Mouse (Mus musculus) adrenal gland, postnatal 14 days (tissue): ENCODE data around the gene Csrp3. TPM values are rescaled to one million over a fixed set of nuclear protein-coding genes. Genes with fewer than 3 reads are reported as not detected.

Experiments
- DNase-seq: peaks from one replicate; pipeline ENCODE4 v3.0.0; 2021; ENCODE audit warnings: mixed read lengths
- long read RNA-seq, 2 experiments: library from polyadenylated mRNA; stranded (forward); transcript quantifications; one replicate each; pipeline ENCODE4 v2.0.0; 2021
- total RNA-seq: library from RNA; stranded (reverse); gene quantifications from 2 replicates; pipeline ENCODE4 v1.2.3, GENCODE M21; 2021

Gene Csrp3
- total RNA-seq: 0.44 TPM in 1 of 2 replicates, not detected in the other
- long read RNA-seq, experiment 1: 0 reads
- long read RNA-seq, experiment 2: 0 reads

DNA sequence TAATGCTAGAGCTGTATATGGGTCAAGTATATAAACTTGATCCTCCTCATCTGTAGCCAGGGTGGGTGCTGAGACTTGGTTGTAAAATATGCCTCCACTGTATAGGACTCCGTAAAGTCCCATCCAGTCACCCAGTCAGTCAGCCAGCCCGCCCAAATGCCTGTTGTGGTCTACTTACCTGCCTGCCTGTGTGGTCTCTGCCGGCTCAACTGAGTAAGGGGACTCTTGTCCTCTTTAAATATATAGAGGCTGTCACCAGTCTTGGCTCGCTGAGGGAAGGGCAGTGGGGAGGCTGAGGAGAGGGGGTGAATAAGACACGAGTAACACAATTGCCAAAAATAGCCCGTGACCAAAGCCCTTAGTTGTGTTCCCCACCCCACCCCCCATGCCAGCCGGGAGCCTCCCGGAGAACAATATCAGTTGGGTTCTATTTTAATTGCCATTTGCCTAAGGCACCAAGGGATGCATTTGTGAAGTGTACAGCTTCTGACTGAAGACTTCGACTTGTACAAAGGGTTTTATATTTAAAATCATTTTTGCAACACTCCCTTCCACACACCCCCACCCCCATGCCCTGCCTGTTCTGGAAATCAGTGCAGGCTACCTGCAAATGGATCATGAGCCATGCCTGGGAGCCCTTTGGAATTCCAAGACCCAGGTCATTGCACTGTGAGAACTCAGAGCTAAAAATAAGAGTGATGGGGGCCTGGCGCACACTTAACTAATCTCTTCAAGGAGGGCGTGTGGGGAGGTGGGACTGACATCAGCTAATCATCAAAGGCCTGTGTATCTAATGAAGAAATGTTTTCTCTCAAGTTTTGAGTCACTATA lies at the start of gene Csrp3:
Csrp3 (minus strand) TSS at position 214 of the 831 bp plus-strand sequence.
- DNase-seq: no peak

DNA sequence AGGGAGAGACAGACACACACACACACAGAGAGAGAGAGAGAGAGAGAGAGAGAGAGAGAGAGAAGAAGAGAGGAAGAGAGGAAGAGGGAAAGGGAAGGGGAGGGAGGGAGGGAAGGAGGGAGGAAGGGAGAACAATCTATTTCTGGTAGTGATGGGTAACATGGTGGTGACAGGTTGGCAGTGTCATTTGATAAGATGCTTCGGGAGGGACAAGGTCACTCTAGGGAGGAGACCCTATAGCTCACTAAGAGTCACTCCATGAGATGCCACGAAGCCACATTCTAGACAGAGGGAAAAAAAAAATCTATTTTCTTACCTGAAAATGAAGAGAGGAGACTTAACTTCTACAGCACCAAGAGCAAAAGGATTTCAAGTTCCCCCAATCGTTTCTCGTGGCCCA lies 48.2 kb upstream of the Csrp3 start:
- DNase-seq: no peak

DNA sequence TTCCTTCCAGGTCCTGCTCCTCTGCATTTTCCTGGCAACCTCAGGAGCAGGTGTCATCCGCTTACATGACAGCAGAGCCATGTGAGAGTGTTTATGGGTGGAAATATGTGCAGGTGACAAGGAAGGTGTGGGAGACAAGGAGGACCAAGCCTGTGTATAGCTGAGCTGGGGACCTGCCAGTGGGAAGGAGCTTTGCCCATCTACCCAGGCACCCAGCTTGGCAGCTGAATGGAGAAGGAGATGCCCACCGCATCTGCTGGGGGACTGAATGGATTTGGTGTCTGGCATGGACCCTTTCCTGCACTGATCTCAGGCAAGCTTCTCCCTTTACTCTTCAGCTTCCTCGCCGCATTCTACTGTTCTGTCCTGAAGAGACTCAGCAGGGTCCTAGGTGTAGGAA lies 47.6 kb upstream of the Csrp3 start:
- no peak for DNase-seq

DNA sequence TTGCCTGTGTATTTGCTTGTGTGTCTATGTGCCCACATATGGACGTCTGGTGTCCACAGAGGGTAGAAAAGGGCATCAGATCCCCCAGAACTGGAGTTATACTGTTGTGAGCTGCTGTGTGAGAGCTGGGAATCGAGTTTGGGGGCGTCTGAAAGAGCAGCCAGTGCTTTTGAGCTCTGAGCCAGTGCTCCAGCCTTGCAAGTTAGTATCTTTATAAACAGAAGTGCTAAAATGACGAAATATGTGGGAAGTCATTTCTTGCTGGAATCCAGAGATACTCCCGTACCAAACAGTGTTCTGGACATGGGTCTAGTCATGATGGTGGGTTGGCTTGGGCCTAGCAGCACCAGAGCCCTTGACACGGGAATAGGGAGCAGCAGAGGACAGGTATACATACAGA lies 46.9 kb upstream of the Csrp3 start:
- no peak for DNase-seq

DNA sequence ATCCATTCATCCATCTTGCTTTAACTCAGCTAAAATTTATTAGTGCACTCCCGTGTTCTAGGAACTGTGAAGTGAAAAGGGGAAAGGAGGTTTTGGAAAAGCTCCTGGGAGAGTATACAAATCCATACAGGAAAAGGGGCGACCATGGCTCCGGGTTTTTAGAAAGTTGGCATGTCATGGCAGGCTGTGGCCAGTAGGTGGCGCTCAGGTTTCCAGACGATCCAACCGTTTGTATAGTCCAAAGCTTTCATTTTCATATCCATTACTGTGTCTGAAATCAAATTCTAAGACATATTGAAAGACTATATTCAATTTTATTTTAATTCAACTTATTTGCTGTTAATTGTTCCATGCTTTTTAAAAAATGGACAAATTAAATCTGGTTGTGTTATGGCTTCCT lies 46.3 kb upstream of the Csrp3 start:
- DNase-seq: peak; percentile 74

DNA sequence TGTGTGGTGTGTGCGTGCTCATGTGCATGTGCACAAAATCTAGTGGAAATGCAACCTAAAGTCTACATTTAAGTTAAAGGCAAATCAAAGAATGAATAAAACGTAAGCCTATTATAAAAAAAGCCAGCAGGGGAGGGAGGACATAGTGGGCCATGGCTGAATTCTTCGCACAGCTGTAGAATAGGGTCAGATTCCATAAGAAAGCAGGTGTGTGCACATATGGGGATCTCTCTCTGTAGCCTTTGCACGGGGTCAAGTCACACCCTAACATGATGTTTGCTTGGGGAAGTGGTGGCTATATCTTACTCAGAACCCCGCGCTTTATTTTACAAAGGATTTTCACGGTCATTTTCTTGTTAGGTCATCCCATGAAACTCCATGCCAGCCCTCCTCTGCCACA lies 45.3 kb upstream of the Csrp3 start:
- DNase-seq: no peak

DNA sequence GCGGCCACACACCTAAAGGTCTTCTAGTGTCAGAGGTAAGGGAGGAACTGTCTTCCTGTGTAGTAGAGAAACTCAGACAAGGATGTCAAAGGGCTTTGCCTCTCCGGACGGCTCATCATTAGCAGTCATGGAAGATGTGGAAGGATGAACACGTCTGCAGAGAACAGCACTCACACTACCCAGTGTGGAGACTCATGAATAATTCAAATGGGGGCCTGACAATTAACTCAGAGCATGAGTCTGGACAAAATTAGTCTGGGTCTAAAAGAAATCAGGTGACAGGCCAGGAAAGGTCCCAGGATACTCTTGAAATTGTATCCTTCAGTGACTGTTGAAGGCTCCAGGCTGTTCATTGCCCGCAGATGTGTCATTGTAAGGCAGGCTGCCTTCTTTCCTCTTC lies 43.2 kb upstream of the Csrp3 start:
- DNase-seq: no peak

DNA sequence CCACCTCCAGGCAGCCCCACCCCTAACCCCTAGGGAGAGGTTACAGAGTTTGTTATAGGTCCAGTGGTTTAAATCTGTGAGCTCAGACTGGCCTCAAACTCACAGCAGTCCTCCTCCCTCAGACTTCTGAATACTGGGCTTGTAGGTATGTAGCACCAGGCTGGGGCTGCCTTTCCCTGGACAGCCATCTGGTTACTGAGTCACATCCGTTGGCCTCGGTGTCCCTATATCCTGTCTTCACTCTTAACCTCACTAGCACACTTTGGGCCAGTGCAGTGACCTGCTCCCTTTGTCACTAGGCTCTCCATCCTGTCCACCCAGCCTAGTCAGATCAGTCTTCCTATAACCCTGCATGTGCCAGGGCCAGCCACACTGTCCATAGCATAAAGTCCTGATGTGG lies 40.9 kb upstream of the Csrp3 start:
- no peak for DNase-seq

DNA sequence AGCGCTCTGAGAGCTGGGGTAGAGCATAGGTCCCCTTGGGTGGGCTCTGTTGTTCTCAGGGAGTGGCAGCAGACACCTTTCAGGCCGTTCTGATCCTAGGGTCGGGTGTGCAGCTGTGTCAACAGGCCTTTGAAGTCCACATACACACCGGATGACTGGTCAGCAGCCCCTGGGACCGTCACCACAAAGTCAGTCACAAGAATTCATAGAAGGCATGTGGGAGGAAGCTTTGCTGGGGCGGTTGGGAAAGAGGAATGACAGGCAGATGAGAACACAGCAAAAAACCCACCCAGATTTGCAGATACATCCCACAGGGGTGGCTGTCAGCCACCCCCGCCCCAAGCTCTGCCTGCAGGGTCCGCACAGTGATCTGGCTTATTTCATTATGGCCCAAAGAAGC lies 40.1 kb upstream of the Csrp3 start:
- no peak for DNase-seq

DNA sequence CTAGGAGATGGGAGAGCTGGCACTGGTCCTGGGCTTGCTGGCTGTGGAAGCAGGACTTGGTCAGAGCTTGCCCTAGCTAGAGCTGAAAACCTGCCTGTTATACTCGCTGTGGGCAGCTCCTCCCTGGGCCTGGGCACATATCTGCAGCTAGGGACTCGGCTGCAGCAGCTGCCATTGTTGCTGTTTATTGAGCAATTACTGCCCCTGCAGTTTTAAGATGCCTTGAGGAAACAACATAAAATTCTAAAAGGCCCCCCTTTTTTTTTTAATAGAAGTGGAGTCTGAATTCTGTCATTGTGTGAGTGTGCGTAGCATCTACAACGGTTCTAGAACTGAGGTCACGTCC lies 36.4 kb upstream of the Csrp3 start:
- no peak for DNase-seq

DNA sequence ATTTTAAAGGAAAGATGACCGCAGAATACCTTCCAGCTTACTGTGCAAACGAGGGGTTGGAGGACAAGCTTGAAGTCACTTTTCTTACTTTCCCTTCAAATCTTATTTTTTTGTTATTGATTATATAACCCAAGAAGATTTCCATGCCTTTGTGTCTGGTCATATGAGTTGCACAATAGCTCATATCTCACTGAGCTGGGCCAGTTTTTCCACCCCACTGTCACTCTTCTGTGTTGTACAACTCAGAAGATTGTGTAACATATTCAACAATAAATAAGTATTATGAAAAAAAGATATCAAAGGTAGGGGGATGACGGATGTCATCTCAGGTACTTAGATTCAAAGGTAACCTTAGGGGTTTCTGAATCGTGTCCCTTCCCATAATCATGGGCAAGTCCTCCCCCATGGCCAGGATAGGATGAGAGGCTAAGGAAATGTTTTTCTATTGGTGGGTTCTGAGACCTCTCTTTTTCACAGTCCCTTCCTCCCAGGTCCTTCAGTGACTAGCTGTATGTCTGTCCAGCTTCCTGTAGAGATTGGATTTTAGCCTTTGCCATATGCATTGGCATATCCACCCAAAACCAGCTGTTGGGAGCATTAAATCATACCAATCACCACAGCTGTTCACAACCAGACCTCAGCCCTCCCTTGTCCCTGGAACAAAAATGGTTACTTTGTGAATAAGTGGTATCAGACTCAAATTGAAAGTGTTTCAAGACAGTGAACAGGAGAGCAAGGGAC lies 35.9 kb upstream of the Csrp3 start:
- no peak for DNase-seq

DNA sequence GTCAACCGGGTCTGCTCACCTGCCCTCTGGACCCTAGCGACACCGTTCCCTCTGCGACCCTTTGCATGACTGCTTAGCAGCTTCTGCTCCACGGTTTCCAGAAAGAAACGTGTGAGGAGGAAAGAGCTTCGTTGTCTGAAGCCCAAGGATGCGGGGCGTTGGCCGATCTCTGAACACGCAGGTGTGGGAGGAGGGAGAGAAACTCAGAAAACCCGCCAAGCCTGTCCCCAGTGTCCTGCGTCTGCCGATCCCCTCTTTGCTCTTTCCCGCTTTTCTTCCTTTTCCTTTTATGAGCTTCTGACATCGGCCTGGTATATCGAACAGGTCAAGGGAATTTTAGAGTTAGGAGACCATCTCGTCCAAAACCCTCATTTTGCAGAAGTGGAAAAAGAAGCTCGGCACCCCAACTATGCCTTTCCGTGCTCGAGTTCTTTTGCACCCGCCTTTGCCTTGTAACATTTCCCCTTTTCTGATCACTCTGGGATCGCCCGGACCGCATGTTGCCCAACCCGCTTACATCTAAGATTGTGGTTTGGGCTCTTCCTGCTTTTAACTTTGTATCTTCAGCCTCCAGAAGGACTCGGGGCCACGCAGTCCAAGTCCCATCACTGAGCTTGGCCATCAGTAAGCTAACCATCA lies 34.3 kb upstream of the Csrp3 start:
- no peak for DNase-seq

DNA sequence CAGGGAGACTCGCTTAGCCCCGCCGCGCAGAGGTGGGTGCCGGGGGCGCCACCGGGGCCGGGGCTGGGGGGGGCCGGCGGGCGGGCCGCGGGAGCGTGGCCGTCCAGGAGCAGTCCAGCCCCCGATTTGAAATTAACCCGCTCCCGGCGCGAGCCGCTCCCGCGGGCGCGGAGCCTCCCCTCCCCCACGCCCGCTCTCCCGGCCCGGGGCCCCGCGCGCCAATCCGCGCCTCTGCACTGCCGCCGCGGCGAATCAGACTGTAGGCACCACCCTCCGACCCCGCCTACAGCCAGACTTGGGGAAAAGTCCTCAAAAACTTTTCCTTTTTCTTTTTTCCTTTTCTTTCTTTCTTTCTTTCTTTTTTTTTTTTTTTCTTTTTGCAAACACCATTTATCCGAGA lies 33.7 kb upstream of the Csrp3 start, which contains the start of gene E2f8:
E2f8 (minus strand) TSS at position 111 of the 400 bp plus-strand sequence.
- peak; percentile 91 for DNase-seq

DNA sequence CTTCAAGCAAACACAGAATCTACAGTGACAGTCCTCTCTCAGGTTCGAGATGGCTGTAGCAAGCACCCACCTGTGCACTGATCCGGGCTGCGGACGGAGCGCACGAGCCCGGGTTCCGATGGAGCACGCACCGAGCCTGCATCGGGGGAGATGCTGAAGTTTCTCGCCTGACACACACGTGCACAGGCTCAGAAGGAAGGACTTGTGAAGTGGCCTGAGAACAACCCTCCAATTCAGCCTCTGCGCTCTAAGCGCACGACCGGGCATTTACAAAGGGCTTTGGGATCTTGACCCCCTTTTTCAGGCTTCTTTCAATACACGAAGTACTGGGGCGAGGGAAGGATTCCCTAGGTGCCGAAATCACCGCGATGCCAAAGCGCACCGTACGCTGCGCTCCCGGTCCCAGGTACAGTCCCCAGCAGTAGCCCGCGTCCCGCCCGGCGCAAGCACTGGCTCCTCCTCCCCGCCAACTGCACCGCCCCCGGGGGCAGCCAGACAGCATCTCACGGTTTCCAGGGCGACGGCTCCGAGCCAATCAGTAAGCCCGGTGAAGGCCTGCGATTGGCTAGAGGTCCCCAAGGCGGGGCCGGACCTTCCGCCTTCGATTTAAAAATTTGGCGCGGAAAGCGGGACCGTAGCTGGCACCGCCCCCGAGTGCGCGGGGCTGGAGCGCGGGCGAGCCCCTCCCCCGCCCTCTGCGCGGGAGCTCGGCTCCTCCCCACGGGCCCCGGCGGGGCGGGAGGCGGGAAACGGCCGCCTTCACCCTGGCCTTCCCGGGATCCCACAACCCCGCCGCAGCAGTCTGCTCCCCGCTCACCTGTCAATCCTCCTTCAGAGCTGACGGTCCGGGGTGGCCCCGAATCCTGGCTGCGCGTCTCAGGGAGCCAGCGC lies 33.0 kb upstream of the Csrp3 start:
- DNase-seq: peak; percentile 99

DNA sequence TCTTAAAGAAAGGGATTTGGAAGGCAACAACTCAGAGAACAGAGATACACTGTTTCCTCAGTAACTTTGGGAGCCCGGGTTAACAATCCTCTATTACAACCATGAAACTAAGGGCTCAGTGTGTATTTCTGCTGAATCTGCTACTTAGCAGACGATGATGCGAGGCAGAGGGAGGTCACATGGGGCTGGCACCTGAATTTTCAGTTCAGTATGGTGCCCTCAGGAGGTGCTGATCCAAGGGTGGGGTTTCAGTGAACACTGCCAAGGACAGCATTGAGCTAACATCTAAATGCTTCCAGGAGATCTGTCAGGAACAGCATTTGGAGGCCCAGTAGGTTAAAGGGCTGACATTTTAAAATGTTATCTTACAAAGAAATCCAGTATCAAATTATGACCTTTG lies 31.7 kb upstream of the Csrp3 start:
- DNase-seq: no peak

DNA sequence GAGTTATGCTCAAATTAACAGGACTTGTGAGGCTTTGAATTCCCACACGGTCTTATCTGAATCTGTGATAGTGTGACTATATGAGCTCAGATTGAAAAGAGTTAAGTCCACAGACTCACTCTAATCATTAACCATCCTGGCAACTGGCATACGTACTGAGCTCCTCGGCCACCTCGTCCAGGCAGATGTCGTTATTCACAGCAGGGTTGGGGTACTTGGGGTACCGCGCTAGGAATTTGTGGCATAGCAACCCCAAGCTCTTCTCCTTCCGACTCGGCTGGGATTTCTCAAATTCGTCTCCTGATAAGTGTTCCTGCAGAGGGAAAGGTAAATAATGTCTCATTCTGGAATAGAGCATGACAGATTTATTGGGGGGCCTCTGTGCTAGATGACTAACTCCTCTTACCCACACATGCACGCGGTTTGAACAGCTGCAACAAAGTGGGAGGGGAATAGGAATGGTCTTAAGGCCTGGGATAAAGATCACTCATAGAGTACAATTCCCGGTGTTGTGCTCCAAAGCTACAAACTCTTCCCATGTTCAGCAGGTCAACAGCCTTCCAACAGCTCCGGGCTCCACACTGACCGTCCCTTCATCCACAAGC lies 30.1 kb upstream of the Csrp3 start:
- DNase-seq: no peak

DNA sequence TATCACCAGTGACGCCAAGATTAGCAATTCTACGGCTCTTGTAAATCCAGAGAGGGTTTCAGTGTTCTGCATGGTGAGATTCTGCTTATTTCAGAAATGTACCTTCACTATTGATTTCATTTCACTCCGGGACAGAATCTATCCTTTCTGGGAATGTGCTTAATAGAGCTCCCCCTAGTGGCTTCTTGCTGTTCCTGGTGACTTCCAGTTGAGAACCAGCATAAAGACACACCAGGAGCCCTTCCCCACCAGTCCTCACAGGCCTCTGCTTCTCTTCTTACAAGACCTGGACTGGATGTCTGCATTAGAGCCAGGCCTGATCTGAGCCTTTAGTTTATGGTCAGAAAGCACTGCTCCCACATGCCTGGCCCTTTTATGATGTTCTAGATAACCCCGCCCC lies 28.7 kb upstream of the Csrp3 start:
- DNase-seq: peak; percentile 57

DNA sequence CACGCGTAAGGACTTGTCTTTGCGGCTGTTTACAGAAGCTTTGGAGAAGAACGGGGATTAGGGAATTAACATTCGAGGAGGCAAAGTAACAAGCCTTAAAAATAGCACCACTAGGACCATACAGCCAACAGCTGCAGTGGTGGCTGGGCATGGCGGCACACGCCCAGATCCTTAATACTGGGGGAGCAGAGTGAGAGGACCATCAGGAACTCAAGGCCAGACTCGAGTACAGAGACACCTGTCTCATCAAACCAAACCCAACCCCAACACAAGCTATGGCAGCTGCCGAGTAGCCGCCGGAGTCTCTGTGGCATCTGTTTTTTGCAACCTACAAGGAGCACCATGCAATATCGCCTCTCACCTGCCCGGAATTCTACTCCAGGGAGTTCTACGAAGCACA lies 27.3 kb upstream of the Csrp3 start:
- no peak for DNase-seq

DNA sequence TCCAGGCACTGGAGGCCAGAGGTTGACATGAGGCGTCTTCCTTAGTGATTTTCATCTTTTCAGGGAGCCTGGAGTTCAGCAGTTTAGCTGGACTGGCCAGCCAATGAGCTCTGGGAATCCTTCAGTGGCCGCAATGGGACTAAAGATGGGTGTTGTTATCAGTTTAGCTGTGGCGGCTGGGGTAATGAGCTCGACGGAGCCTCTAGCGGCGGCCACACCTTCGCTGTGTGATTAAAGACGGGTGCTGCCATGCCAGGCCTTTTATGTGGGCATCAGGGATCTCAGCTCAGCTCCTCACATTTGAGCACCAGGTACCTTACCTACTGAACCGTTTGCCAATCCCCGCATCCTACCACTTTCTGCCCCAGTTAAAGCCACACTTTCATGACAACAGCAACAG lies 23.5 kb upstream of the Csrp3 start:
- no peak for DNase-seq

DNA sequence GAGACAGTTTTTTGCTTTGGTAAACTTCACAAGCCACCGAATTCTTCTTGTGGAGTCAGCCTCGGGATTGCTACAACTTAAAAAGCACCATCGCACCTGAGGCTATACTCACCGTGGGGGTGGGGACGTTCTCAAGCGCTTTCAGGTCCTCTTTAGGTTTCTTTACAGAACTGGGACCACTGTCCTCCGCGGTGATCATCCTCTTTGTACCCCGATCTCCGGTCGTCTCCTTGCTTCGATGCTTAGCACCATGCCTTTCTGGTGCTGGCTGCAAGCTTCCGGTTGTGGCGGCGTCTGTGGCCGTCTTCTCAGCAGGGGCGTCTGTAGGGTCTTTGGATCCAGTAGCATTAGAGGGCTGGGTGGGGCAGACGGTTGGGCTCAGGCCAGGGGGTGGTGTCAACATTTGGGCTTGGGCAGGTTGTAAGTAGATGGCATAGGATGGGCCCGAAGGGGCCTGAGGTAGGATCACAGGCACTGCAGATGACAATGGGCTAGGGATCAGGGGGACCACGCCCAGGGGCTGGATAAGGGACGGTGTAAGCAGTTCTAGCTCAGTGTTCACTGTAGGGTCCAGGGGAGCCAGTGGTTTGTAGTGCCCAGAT lies 22.8 kb upstream of the Csrp3 start:
- no peak for DNase-seq

DNA sequence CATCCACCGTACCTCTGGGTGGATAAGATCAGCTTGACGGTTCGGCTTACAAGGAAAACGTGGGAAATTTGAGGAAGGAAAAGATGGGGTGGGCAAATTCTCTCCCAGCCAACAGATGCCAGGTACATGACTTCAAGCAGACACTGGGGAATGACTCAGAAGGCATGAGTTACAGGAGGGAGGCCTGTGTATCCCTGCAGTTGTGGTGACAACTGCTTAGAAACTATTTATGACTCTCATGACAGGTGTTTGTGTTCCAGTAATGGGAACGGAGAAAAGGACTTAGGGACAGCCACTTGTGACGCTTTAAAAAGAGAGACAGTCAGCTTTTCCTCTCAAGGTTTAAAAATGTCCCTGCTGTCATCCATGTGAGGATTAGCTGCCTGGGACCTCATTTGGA lies 22.3 kb upstream of the Csrp3 start:
- DNase-seq: no peak
